Mouse (Mus musculus): ENCODE results near the gene Rpl7l1. TPM values are rescaled to one million over a fixed set of nuclear protein-coding genes. Genes with fewer than 3 reads are reported as not detected.
"Not testable (repeated sequence)": the region's sequence is repeated elsewhere in the genome, so short reads cannot be mapped to it uniquely, and the experiment has no call there.

Gene Rpl7l1
- total RNA-seq, 1 experiment from 2014 or later, result 185 TPM

DNA sequence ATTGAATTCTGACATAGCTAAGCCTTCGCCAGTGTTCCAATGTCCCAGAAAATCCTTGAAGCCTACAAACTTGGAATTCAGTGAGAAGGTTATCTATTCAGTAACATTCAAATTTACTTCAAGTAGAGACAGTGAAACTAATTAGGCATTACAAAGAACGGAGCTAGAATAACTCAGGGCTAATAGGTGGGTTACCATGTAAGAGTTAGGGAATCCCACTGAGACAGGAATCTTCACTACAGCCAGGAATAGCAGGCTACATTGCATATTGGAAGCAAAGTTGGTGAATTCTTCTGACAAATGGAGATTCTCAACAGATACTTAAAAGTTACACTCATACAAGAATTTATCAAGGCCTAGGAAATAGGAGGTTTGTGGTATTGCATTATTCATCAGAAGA, 5.5 kb upstream of the Rpl7l1 start:
- not testable (repeated sequence) for ATAC-seq (replicated peaks in 1 of 2; ENCODE audit: insufficient read depth in 1 of 2, low FRiP score in 2 of 2, low TSS enrichment in 1 of 2, low read depth in 1 of 2, poor library complexity in 2 of 2, severe bottlenecking in 2 of 2)

DNA sequence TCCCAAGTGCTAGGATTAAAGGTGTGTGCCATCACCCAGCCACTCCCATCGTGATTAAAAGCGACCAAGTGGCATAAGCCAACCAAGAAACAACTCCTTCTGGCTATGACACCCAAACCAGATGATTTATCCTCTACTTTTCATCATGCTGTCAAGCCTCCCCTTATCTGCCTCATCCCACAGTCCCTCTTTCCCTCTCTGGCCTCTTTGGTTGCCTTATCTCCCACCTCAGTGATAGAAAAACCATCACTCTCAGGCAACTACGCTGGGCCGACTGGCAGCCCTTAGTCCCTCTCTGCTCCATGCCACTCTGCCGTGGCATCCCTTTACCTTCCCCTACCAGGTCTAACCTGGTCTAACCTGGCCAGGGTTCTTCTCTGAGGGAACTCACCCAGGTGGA, 4.5 kb upstream of the Rpl7l1 start:
- no peak for ATAC-seq (replicated peaks in 1 of 2; ENCODE audit: insufficient read depth in 1 of 2, low FRiP score in 2 of 2, low TSS enrichment in 1 of 2, low read depth in 1 of 2, poor library complexity in 2 of 2, severe bottlenecking in 2 of 2)

DNA sequence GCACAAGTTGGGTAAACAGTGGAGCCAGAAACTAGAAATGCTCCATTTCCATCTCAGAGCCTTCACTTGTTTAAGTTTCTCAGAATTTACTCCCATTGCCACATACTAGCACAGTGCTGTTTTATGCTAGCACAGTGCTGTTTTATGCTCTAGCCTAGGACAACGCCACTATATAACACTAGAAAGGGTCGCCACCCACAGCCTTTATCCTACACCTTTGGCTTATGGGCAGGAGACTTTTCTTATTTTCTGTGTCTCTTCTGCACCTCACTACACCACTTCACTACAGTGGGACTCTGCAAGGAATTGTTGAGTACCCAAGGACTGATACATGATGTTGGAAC, 722 bp upstream of the Rpl7l1 start:
- ATAC-seq (replicated peaks in 1 of 2; ENCODE audit: insufficient read depth in 1 of 2, low FRiP score in 2 of 2, low TSS enrichment in 1 of 2, low read depth in 1 of 2, poor library complexity in 2 of 2, severe bottlenecking in 2 of 2), result no peak

DNA sequence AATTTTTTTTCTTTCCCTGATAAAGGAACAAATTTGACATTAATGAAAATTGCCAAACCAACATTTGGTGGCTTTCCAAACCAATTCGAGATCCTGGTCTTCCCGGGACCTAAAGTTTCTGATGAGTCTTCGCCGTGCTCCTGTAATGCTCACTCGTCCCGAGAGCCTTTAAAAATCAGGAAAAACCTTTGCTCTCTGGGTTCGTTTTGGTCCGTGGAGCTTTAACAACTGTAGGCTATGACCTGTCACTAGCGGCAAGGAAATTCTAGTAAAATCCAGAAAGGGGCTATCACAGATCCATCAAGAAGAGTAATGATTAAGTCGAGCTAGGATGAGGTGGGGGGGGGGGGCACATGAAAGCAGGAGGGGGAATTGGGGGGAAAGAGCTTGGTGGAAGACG, 596 bp downstream of the Rpl7l1 start:
- no peak for ATAC-seq (replicated peaks in 1 of 2; ENCODE audit: insufficient read depth in 1 of 2, low FRiP score in 2 of 2, low TSS enrichment in 1 of 2, low read depth in 1 of 2, poor library complexity in 2 of 2, severe bottlenecking in 2 of 2)

DNA sequence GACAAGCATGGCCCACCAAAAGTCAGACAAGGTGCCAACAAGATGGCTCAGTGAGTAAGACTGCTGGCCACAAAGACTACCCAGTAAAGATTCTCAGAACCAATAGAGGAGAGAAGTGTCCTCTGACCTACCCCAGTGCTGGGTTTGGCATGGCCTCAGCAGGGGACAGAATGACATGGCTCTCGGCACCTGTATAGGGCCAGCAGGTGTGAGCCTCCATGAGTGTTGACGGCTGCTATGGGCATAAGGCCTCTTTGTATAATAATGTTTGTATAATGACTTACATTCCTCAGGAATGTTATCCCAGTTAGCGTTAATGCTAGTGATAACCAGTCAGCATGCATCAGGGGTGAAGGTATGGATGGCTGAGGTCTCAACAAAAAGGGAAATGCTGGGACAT, 6.4 kb downstream of the Rpl7l1 start:
- ATAC-seq (replicated peaks in 1 of 2; ENCODE audit: insufficient read depth in 1 of 2, low FRiP score in 2 of 2, low TSS enrichment in 1 of 2, low read depth in 1 of 2, poor library complexity in 2 of 2, severe bottlenecking in 2 of 2), result no peak

DNA sequence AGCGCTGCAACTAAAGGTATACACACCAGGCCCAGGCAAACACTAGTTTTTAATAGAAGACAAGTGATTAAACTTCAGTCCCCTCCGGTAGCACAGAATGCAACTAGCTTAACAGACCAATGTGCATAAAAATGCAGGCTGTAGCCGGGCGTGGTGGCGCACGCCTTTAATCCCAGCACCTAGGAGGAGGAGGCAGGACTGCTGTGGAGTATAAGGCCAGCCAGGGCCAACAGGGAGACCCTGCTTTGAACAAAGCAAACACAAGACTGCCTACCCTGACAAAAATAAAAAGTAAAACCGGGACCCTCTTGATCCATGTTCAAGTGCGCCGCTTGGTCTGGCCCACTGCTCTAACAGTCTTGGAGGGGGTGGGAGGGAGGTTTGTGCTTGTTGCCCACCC, 7.4 kb downstream of the Rpl7l1 start:
- ATAC-seq (replicated peaks in 1 of 2; ENCODE audit: insufficient read depth in 1 of 2, low FRiP score in 2 of 2, low TSS enrichment in 1 of 2, low read depth in 1 of 2, poor library complexity in 2 of 2, severe bottlenecking in 2 of 2), result no peak

DNA sequence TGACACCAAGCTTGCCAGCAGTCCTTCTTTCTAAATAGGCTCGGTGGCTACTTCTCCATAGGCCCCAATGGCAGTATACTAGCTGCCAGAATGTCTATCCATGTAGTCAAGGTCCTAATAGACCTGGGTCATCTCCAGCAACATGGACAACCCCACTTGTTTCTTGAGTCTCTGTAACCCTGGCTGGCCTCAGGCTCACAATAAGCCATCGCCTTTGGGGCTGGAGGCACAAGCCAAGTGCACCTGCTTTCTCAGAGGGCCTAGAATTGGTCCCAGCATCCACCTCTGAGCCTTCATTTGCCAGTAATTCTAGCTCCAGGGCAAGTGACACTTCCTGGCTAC, 8.4 kb downstream of the Rpl7l1 start:
- ATAC-seq (replicated peaks in 1 of 2; ENCODE audit: insufficient read depth in 1 of 2, low FRiP score in 2 of 2, low TSS enrichment in 1 of 2, low read depth in 1 of 2, poor library complexity in 2 of 2, severe bottlenecking in 2 of 2), result no peak

DNA sequence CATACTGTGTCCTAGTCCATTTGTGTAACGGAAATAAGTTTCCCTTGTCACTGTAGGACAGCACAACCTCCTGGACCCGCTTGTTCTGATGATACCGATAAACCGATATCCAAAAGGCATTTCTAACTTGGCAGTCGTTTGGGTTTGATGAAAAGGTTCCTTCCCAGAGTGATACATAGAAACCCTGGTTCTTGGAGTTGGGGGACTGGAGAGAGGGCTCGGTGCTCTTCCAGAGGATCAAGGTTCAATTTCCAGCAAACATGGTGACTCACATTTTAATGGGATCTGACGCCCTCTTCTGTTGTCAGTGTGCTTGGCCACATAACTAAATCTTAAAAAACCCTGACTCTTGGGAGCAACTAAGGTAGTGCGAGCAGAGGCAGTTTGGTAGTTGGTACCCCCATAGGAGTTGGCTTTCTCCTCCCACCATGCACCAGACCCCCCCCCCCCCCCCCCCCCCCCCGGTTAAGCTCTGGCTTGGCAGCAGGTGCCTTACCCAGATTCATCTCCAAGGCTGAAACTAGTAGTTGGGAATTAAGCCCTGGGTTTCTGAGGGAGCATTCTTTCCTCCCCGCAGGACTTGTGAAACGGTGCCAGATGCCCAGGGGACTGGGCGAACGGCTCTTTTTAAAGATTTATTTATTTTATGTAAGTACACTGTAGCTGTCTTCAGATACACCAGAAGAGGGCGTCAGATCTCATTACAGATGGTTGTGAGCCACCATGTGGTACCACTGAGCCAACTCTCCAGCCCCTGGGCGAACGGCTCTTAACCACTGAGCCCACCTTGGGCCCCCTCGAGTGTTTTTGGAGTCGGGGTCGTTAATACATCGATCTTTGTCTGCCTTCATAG, 9.0 kb downstream of the Rpl7l1 start:
- no peak for ATAC-seq (replicated peaks in 1 of 2; ENCODE audit: insufficient read depth in 1 of 2, low FRiP score in 2 of 2, low TSS enrichment in 1 of 2, low read depth in 1 of 2, poor library complexity in 2 of 2, severe bottlenecking in 2 of 2)

DNA sequence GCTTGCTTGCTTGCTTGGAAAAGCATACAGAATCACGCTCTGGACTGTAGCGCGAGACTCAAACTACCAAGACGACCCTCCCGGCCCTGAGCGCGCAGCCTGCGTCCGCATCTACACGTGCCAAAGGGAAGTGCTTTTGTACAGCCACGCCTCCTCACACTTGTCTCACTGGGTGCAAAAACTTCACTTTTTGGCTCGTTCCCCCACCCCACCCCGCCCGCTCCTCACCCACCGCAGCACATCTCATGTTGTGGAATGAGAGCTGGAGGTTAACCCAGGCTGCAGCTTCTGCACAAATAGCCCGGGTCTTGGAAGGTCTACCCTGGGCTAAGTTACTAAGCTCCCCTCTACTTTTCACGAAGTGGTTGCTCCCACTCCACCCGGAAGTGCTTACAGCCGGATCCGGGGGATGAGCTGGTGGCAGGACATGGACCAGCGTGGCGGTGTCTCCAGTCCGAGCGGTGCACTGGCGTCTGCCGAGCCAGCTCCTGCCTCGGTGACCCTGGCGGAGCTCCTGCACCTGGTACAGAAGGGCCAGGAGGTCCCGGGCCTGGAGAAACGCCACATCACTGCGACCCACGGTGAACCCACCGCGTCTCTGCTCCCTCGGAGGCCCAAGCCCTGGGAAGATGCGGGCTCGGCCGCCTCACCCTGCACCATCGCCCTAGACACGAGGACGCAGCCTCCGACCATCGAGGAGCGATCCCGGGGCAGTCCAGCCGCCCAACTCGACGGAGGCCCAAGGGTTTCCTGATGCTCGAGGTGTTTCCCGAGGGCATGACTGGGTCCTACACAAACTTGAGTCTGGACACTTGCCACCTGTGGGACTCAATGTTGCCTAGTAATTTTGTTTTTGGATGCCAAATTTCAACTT, 9.8 kb downstream of the Rpl7l1 start, which contains the start of gene 2310039H08Rik:
Gene 2310039H08Rik, plus strand, starts transcription at position 232 of the 874 bp plus-strand sequence.
- ATAC-seq (replicated peaks in 1 of 2; ENCODE audit: insufficient read depth in 1 of 2, low FRiP score in 2 of 2, low TSS enrichment in 1 of 2, low read depth in 1 of 2, poor library complexity in 2 of 2, severe bottlenecking in 2 of 2), result peak; percentile 76 to 84

DNA sequence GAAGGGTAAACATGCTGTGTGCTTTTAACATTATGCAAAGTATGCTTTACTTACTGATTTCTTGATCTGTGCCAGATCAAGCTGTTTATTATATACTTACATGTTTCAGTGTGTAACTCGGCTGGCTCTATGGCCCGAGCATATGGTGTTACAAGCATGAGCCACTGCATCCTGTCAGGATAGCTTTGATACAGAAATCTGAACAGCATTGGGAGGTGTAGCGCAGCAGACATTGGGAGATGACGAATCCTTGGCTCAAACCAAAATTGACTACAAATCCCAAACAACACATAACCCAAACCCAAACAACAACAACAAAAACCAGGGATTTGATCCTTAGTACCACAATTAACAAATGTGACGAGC, 10.5 kb downstream of the Rpl7l1 start:
- no peak for ATAC-seq (replicated peaks in 1 of 2; ENCODE audit: insufficient read depth in 1 of 2, low FRiP score in 2 of 2, low TSS enrichment in 1 of 2, low read depth in 1 of 2, poor library complexity in 2 of 2, severe bottlenecking in 2 of 2)

DNA sequence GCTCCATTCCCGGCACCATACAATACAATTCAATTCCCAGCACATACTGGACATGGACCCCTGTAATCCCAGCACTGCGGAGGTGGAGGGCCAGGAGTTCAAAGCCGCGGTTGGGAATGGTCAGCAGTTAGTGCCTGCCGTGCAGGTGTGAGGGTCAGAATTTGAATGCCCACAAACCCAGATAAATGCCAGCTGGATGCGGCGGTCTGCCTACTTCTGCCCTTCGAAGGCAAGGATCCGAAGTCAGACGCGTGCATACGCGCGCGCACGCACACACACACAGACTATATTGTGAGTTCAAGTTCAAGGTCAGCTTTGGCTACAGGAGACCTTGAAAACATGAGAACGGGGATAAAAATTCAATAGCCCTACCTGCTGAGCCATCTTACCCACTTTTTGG, 10.9 kb downstream of the Rpl7l1 start:
- ATAC-seq (replicated peaks in 1 of 2; ENCODE audit: insufficient read depth in 1 of 2, low FRiP score in 2 of 2, low TSS enrichment in 1 of 2, low read depth in 1 of 2, poor library complexity in 2 of 2, severe bottlenecking in 2 of 2), result no peak

DNA sequence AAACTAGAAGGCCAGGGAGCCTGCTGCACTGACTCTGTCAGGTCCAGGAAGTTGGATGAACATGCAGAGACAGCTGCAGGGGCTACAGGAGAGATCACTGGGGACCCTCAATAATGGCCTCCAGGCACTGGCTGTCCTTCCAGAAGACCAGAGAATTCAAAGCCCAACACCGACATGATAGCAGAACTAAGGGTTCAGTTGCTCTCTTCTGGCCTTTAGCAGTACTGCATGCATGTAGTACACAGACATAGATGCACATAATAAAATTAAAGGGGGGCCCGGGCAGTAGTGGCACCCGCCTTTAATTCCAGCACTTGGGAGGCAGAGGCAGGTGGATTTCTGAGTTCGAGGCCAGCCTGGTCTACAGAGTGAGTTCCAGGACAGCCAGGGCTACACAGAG, 11.4 kb downstream of the Rpl7l1 start:
- ATAC-seq (replicated peaks in 1 of 2; ENCODE audit: insufficient read depth in 1 of 2, low FRiP score in 2 of 2, low TSS enrichment in 1 of 2, low read depth in 1 of 2, poor library complexity in 2 of 2, severe bottlenecking in 2 of 2), result no peak

DNA sequence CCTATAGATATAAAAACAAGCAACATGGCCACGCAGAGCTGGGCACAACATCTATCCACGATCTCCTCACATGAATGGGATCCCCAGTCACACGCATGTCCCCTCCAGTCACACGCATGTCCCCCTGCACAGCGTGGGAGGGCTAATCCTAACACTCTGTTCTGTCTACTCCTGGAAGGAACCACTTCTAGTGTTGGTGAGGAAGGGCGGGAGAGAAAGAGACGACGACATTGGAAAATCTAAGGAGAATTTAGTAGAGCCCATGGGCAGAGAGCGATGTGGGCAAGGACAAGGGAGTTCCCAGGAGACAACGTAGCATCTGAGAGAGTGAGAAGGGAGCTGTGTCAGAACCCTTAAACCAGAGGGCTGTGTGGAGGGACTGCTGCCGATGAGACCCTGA, 11.9 kb downstream of the Rpl7l1 start:
- no peak for ATAC-seq (replicated peaks in 1 of 2; ENCODE audit: insufficient read depth in 1 of 2, low FRiP score in 2 of 2, low TSS enrichment in 1 of 2, low read depth in 1 of 2, poor library complexity in 2 of 2, severe bottlenecking in 2 of 2)

DNA sequence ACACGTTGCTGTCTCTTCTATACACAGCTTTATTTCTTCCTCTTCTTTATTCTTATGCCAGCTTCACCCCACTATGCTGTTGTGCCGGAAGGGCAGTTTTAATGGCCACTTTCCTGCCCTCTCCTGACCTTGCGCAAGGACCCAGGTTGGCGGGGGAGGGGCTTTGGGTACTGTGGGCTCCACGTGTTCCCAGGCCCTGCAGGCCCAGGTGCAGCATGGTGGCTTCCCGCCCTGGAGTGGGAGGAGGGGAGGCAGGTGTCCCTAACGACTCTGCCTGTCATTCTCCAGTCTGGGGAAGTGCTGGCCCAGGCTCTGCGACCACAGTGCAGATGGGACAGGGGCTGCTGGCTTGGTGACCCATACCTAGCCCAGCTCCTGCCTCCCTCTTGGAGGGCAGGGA, 14.6 kb downstream of the Rpl7l1 start:
- ATAC-seq (replicated peaks in 1 of 2; ENCODE audit: insufficient read depth in 1 of 2, low FRiP score in 2 of 2, low TSS enrichment in 1 of 2, low read depth in 1 of 2, poor library complexity in 2 of 2, severe bottlenecking in 2 of 2), result no peak

DNA sequence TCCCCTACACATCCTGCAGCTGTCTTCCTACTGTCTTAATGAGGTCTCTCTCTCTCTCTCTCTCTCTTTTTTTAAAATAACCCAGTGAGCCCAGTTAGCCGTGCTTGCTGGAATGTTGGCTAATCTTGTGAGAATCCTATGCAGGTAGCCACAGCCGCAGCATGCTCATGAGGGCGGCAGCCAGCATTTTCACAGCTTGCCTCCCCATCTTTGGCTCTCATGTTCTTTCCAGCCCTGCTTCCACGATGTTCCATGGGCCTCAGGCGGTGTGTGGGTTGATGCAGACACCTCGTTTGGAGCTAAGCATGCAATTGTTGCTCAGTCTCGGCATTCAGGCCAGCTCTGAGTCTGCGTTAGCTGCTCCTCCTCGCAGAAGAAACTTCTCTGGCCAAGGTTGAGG, 17.6 kb downstream of the Rpl7l1 start:
- ATAC-seq (replicated peaks in 1 of 2; ENCODE audit: insufficient read depth in 1 of 2, low FRiP score in 2 of 2, low TSS enrichment in 1 of 2, low read depth in 1 of 2, poor library complexity in 2 of 2, severe bottlenecking in 2 of 2), result not testable (repeated sequence)

DNA sequence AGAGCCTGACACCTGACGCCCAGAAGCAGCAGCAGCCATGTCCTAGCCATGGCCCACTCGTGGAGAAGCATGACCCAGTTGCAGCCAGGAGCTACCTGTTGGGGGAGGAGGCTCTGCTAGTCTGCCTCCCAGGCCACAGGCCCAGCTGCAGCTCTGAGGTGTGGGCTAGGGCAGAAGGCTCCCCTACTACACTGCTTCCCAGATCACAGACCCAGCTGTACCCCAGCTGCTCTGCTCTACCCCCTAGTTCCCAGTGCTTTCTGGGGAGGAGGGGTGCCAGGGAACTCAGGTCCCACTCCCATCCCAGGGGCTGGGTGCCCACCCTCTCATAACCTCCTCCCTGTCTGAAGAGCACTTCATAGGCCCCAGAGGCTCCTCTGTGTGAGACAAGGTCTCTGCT, 18.9 kb downstream of the Rpl7l1 start, which contains the start of gene Ptcra:
Gene Ptcra, minus strand, starts transcription at position 169 of the 400 bp plus-strand sequence.
- no peak for ATAC-seq (replicated peaks in 1 of 2; ENCODE audit: insufficient read depth in 1 of 2, low FRiP score in 2 of 2, low TSS enrichment in 1 of 2, low read depth in 1 of 2, poor library complexity in 2 of 2, severe bottlenecking in 2 of 2)

DNA sequence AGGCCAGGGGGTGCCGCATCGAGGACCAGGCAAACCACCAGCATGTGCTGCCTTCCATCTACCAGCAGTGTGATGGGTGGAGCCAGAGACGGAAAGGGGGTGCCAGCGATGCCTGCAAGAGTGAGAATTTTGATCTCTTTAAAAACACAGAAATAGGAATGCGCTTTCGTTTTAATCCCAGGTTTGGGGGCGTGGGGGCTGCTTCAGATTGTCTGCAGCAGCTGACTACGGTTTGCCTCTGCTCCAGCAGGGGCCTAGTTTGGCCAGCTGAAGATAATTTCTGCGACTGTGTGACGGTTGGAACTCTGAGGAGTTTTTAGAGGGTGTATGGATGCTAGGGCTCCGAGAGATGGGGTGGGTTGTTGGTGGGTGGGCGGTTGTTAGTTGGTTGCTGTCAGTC, 23.7 kb downstream of the Rpl7l1 start:
- no peak for ATAC-seq (replicated peaks in 1 of 2; ENCODE audit: insufficient read depth in 1 of 2, low FRiP score in 2 of 2, low TSS enrichment in 1 of 2, low read depth in 1 of 2, poor library complexity in 2 of 2, severe bottlenecking in 2 of 2)

DNA sequence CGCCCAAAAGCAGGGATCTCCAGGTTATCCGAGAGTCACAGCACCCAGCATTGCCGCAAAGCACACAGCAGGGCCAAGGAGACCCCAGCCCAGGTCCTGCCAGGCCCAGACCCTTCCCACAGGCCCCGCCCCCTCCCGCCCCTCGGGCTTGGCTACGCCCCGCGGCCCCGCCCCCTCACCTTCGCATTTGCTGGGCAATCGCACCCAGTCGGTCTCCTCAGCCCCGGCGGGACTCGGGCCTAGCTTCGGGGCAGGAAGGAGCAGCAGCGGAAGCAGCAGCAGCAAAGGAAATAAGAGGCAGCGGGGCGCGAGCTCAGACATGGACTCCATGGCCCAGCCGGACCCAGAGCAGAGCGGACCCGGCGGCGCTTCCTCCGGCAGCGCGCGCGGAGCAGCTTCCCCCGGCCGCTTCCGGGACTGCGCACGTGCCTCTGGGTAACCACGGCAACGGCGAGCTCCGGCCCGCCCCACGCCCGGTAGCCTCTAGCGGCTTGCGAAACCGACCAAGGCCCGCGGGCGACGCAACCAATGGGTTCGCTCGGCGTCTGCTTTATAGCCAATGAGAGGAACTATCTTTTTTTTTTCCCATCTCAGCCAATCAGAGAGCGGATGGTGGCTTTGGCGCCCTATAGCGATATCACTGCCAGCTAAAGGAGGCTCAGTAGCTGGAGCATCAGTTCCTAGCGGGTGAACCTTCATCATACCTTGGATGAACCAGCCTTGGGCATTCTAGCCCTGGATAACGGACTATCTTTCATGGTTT, 30.5 kb downstream of the Rpl7l1 start, which contains the start of gene Cnpy3:
Gene Cnpy3, minus strand, starts transcription at position 421 of the 763 bp plus-strand sequence.
- peak; percentile 90 to 94 for ATAC-seq (replicated peaks in 1 of 2; ENCODE audit: insufficient read depth in 1 of 2, low FRiP score in 2 of 2, low TSS enrichment in 1 of 2, low read depth in 1 of 2, poor library complexity in 2 of 2, severe bottlenecking in 2 of 2)

Data from hematopoietic stem cell, adult 5-6 weeks (primary cell).